Mouse (Mus musculus): ENCODE results near the gene Txnrd2.

Gene Txnrd2

GRCm38 (mm10) chr16:18490281-18490680 lies 64.1 kb downstream of the Txnrd2 start:
- DNase-seq (ENCODE audit: low spot score): no peak

- no peak for DNase-seq (ENCODE audit: low spot score)
These were observed 64.7 kb downstream of the Txnrd2 start for GRCm38 (mm10) chr16:18490894-18491293.

- peak; percentile 48 for DNase-seq (ENCODE audit: low spot score)
These were observed 71.8 kb downstream of the Txnrd2 start for GRCm38 (mm10) chr16:18497865-18498515.

GRCm38 (mm10) chr16:18498558-18498990 lies 72.4 kb downstream of the Txnrd2 start, which contains the start of the genes Gnb1l and Rtl10:
Gene Gnb1l, plus strand, starts transcription at chr16:18498713.
Gene Rtl10, plus strand, starts transcription at chr16:18498901.
- DNase-seq (ENCODE audit: low spot score): peak; percentile 93

- DNase-seq (ENCODE audit: low spot score): peak; percentile 24
These were observed 72.8 kb downstream of the Txnrd2 start for GRCm38 (mm10) chr16:18498996-18499395.

GRCm38 (mm10) chr16:18501531-18501930 lies 75.3 kb downstream of the Txnrd2 start:
- DNase-seq (ENCODE audit: low spot score): no peak

- DNase-seq (ENCODE audit: low spot score): no peak
These were observed 77.6 kb downstream of the Txnrd2 start for GRCm38 (mm10) chr16:18503566-18504342.

- DNase-seq (ENCODE audit: low spot score): no peak
These were observed 80.5 kb downstream of the Txnrd2 start for GRCm38 (mm10) chr16:18506524-18507199.

- DNase-seq (ENCODE audit: low spot score): no peak
These were observed 81.0 kb downstream of the Txnrd2 start for GRCm38 (mm10) chr16:18507200-18507549.

- no peak for DNase-seq (ENCODE audit: low spot score)
These were observed 85.6 kb downstream of the Txnrd2 start for GRCm38 (mm10) chr16:18511741-18512140.

GRCm38 (mm10) chr16:18513508-18513907 lies 87.3 kb downstream of the Txnrd2 start:
- no peak for DNase-seq (ENCODE audit: low spot score)

GRCm38 (mm10) chr16:18518091-18518490 lies 91.9 kb downstream of the Txnrd2 start:
- DNase-seq (ENCODE audit: low spot score): peak; percentile 47

- DNase-seq (ENCODE audit: low spot score): no peak
These were observed 97.5 kb downstream of the Txnrd2 start for GRCm38 (mm10) chr16:18523563-18524245.

GRCm38 (mm10) chr16:18528656-18529055 lies 102.5 kb downstream of the Txnrd2 start:
- no peak for DNase-seq (ENCODE audit: low spot score)
